Mouse (Mus musculus) layer of hippocampus, adult 18-20 months (tissue): ENCODE measurements around the gene 4933411K16Rik. TPM values are rescaled to one million over a fixed set of nuclear protein-coding genes. Genes with fewer than 3 reads are reported as not detected.

Experiments used
- DNase-seq, 2 experiments: peaks; one replicate each; pipeline ENCODE4 v3.0.0; 2022; ENCODE audit warnings: low spot score in 2 of 2
- total RNA-seq, 2 experiments: library from RNA; stranded (reverse); gene quantifications; 2 replicates each; pipeline ENCODE4 v1.2.3; 2021

4933411K16Rik gene
- total RNA-seq, 2 experiments from 2014 or later = 1.6 to 2.1 TPM

DNA sequence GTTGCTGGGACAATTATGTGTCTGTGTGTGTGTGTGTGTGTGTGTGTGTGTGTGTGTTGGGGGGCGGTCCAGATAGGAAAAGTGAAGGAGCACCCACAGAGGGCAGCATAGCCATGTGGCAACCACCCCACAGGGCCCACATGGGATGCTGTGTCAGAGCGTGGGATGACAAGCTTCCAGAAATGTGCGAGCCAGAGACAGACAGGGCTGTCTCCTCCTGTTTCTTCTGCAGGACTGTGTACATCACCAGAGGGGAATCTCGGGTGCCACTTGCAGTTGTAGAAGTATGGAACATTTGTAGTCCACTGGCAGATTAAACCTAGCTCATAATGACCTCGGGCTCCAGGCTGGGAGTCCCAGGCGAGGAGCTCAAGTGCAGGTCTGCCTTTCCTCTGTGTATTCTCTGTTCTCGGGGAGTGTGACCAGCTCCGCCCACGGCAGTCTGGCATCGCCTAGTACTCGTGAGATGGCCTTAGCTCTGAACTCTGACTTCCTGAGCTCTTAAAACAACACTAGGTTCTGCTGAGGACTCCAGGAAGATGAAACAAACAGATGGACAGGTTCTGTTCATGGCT lies 17.1 kb upstream of the 4933411K16Rik start:
- DNase-seq = peak in 1 of 2 experiments; percentile 46

DNA sequence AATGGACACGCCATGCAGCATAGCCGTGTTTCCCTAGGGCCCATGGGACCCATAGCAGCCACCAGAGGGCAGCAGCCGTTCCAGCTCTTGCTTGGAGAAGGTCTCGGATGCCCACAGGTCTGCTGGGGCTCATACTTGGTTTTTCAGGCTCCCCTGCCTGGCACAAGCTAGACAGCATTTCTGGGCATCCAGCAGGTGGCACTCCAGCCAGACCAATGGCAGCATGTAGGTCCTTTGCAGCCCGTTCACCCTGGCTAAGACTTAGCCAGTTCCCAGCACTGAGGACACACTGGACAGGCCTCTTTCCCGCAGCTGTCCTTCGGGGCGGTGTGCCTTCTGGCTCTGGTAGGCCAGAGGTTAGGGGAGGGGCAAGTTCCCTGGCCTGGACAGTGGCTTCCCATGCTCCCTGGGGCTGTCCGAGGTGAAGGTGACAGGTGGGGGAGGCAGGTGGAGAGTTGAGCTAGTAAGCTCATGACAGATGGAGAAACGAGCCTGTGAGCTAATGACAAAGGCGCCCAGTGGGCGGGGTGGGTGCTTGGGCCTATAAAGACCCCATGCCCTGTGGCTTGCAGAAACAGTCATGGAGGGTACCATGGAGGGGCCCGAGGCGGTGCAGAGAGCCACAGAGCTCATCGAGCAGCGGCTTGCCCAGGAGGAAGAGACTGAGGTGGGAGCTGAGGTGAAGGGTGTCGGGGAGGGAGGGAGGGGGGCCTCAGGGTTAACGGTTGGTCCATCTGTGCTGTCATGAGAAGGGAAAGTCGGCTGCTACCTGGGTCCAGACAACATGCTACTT lies 16.4 kb upstream of the 4933411K16Rik start, which contains the start of gene Ankrd2:
TSS of gene Ankrd2 (plus strand) at position 545 of the 793 bp plus-strand sequence.
- DNase-seq = peak; percentile 64 to 86

DNA sequence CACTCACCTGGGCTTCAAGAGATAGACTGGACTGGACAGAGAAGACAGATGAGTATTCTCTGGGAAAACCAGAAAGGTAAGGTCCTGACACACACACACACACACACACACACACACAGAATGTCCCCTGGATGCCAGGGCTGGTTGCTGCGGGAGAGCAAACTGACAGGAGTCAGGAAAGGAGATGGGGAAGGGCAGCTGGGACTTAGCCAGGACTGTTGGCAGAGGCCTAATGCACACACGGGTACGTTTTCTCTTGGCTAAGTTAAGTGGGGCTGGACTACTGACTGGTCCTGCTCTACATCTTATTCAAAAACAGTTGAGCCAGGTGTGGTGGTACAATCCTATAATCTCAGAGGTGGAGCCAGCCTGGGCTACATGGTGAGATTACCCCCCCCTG lies 15.7 kb upstream of the 4933411K16Rik start:
- no peak for DNase-seq

DNA sequence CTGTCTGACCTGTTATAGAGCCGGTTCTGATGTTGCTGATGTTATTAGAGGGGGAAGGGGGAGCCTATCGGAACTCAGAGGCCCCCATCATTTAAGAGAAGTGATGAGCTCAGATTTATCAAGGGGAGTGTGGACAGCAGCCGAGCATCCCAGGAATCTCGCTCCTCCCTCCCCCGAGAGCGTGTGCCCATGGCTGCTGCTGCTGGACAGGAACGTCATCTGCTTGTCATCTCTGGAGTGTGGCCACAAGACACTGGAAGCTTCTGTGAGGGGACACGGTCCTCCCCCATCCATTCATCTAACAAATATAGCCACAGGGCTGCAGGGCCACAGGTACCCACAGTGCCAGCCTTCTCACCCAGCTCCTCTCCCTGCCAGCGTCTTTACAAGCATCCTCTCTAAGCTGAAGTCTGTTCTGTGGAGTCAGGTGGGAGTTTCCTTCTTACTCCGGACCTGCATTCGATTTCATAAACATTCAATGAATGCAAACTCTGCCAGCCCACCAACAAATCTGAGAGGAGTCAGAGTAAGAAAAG lies 14.8 kb upstream of the 4933411K16Rik start:
- no peak for DNase-seq

DNA sequence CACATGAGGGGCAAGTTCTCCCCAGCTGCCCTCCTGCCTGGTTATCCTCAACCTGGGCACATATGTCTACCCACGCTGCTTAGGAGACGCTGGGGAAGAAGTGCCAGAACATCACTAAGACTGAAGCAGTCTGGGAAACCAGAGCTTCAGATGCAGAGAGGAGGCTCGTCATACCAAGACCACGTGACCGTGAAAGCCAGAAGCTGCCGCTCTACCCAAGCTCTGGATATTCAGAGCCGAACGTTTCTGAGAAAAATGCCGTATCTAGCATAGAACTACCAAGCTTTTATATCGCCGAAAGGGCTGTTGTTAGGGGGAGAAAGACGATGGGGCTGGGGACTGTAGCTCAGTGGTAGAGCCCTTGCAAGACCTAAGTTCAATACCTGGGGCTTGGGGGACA lies 13.7 kb upstream of the 4933411K16Rik start:
- no peak for DNase-seq

DNA sequence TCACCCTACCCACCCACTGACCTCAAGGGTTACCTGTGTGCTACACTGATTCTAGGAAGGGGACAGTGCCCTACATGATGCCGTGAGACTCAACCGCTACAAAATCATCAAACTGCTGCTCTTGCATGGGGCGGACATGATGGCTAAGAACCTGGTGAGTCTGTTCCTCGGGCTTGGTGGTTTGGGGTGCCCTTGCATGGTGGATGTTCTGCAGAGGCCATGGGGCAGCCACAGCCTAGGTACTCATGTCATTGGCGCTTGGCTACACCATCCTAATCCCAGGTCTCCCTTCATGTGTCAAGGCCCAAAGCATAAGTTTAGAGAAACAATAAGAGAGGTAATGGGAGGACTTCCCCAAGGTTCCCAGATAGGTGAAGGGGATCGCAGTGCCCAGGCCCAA lies 8.1 kb upstream of the 4933411K16Rik start:
- no peak for DNase-seq

DNA sequence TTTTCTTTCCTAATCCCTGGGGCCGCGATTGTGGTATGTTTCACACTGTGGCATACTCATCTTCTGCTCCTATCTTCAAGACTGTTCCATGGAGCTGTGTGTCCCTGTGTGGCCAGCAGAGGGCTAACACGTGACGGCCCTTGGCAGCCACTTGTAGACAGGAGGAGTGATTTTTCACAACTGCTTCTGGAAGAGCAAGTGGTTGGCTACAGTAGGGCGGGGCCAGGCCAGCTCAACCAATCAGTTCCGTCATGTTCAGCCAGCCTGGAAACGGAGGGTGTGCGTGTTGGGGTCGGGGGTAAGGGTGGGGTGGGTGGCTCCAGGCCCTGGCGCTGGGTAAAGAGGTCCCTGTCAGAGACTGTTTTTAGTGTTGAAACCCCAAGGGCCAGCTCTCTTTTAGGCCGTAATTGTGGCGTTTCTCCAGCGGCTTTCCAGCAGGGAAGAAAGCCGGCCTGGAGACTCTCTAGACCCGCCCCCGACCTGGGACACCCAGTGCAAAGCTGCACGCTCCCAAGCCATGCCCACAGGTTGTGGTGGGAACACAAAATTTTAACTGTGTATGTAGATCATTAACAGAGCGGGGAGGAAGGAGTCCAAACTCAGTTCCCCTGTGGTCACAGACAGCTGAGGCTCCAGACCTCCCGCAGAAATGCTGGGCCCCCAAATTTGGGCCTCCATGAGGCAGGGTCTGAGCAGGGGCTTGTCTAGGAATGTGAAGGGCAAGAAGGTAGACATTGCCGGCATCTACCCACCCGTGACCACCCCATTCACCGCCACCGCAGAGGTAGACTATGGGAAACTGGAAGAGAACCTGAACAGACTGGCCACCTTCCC lies 6.6 kb upstream of the 4933411K16Rik start, which contains the start of gene Hoga1:
TSS of gene Hoga1 (plus strand) at position 342 of the 834 bp plus-strand sequence.
- DNase-seq = peak; percentile 25 to 65

DNA sequence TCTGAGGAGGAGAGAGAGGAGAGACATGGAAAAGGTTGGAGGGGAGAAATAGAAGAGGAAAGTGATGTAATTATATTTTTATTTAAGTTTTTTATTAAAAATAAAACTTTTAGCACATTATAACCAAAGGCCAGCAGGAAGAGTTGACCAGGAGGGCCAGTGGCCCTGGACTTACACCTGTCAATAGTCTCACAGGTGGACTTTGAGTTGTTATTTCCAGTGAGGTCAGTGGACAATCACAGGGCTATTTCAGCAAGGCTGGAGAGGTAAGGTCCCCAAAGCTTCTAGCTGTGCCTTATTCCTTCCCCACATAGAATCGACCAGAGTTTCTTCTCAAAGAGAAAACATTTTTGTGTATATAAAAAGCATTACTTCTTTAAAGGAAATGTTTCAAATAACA lies 1.8 kb upstream of the 4933411K16Rik start:
- no peak for DNase-seq

DNA sequence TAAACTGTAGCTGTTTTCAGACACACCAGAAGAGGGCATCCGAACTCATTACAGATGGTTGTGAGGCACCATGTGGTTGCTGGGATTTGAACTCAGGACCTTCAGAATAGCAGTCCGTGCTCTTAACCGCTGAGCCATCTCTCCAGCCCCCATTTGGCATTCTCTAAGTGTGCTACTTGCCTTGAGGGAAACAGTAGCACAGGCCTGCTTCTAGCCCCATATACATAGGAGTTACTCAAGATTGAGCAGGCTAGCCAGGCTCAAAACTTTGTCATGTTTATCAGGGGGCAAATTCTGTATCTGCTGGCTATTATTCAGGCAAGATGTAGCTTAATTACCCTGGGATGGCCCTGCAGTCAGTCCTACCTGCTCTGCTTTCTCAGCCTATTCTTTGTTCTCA lies 697 bp upstream of the 4933411K16Rik start:
- DNase-seq = no peak

DNA sequence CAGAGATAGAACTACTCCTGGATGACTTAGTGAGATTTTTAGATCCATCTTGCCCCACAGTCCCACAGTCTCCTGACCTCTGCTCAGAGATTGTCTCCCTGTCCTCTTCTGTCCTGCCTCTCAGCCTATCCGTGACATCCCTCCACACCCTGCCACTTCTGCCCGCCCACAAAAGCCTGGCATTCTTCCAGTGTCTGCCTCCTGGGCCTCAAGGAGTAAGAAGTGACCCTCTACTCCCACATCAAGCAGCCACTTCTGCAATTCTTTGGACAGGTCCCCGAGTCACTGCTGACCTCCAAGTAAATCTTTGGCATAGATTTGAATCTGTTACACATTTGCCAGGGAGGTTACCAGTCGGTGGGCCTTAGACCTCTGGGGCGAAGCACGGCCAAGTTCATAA lies 2.2 kb downstream of the 4933411K16Rik start:
- DNase-seq = no peak

DNA sequence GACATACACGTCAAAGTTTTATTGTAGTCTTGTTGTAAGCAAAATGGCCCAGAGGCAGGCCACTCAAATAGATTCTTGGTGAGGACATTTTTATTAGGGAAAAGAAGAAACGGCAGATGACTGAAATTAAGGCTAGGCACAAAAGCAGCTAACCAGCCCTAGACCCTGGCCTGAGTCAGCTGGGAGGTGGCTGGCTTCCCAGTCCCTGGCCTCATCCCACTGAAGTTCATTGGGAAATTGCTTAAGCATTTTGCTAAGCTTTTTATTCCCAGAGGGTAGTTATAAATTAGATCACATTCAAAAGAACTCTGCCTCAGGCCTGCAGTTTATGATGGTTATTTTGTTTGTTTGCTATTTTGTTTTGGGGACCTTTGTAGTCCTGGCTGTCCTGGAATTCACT lies 3.8 kb downstream of the 4933411K16Rik start:
- no peak for DNase-seq

DNA sequence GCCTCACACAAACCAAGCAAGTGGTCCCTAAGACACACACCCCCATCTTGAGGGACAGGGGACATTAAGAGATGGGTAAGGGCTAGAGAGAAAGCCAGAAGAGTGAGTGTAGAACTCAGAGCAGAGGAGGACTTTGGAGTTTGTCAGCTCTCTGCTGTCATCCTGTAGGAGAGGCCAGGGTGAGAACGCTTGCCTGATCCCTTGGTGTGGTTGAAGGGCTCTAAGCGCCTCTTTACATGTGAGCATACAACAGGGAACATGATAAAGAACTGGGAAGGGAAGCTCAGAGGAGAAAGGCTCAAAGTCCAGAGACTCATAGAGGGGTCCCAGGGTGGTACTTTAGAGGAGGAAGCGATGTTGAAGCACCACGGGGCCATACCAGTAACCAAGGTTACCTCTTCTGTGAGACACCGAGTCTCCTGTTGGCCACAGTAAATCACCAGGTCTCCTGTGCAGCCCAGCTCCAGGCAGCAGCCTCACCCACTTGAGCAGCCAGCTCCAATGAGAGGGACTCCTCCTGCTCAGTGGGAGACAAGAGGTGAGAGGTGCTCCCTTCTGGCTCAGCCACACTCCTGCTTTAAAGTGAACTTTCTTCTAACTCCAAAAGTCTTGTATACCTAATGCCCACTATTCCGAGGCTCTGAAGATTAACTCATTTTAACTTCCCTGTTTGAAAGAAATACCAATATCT lies 4.8 kb downstream of the 4933411K16Rik start:
- DNase-seq = no peak

DNA sequence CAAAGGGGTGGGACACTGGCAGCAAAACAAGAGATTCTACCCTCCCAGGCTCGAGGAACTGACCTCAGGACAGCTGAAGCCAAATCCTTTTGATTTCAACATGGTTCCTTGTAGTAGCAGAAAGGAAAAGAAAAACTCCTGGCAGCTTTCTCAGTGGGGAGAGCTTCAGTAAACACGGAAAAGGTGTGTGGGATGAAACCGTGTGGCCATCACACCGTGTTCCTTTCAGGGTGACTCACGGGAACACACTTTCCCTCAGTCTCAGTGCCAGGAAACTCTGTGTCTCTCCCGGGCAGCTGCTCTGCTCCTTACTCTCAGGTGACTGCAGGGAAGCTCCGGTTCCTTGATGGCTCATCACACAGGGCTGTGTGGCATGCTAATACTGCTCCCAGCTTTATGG lies 6.4 kb downstream of the 4933411K16Rik start:
- no peak for DNase-seq

DNA sequence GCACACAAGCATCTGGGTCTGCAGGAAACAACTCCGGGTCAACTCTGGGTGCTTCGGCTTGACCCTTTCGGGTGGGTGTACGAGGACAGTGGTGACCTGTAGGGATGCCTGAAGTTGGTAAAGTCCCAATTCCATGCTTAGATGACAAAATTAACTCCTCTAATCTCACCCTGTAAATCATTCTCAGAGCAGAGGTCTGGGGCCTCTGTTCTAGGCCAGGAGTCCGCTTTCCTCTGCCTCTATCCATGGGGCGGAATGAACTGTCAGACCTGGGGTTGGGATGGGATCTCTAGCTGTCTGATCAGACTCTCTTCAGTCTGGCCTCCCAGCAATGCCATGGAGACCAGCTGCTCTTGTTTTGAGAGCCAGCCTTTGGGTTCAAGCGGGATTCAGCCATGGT lies 9.4 kb downstream of the 4933411K16Rik start:
- no peak for DNase-seq

DNA sequence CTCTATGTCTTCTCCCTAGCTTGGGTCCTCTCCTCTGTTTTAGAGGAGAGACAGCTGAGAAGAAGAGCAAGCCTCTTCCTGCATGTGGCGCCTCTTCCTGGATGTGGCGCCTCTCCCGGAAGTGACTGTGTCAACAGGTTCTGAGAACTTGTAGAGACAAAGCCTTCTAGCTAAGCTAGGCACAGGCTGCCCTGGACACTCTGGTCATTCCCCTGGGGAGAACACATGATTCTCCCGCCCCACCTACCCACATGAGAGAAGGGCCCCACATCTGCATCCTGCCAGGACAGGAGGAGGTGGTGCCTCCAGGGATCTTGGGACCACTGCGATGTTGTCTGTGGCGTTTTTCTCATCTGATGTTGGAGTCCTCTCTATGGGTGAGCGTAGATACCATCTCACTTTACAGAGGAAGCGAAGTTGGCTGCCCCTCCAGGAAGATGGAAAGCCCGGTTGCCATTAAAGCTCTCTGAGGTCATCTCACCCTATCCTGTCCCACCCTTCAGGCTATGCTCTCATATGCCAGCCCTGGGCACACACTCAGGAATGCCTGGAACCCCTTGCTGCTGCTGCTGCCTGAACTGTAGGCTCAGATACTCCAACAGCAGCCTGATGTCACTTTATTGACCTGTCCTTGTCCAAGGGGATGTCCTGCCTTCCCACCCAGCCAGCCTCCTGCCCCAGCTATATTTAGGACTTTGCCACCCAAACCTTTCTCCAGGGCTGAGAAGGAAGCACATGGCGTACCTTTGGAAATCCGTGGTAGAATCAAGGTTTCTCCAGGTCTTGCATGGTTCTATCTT lies 16.6 kb downstream of the 4933411K16Rik start:
- DNase-seq = no peak

DNA sequence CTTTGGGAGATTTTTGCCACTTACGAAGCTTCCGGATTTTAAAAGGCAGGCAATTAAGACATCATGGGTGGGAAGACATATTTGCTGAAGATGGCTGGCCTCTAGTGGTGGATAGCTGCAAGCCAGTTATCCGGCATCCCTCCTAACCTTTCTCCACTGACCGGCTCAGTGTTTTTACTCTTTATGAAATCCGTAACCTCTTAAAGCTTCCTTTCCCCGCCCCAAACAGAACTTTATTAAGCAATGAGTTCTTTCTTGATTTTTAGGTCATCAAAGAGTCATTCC lies 17.1 kb downstream of the 4933411K16Rik start:
- DNase-seq = peak in 1 of 2 experiments; percentile 45

DNA sequence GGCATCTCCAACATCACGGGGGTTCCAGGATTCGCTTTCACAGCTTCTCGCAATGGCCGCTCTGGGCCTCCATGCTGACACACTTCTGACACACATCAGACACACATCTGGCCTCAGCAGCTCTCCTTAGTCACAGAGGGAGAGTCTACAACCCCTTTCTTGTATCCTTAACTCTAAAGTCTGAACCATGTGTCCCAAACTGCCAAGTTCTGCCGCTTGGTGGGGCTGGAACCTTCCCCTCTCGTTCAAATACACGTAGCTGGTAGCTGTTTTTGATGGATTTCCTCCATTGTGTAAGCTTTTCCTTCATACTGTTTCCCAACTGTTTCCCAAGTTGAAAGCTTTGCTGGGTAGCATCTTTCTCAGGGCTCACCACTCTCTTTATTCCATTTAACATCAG lies 19.2 kb downstream of the 4933411K16Rik start:
- DNase-seq = peak in 1 of 2 experiments; percentile 22

DNA sequence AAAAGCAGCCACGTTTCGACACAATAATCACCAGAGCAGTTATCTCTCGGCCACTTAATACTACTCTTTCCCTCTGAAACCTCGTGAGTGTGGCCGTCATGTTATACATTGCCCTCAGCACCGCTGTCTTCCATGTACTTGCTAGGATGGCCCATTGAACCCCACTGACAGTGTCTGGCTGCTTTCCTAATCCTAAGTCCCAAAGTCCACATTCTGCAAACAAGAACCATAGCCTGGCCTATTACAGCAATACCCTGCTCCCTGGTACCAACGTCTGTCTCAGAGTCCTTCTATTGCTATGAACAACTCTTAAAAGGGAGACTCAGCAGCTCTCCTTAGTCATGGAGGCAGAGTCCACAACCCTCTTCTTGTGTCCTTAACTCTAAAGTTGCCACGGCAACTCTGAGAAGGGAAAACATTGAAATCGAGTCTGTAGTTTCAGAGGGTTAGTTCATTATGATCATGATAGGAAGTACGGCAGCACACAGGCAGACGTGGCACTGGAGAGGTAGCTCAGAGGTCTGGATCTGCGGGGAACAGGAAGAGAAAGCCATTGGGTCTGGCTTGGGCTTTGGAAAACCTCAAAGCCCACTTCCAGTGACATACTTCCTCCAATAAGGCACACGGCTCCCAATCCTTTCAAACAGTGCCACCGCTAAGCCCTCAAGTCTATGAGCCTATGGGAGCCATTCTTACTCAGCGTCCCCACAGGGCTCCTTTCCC lies 20.0 kb downstream of the 4933411K16Rik start:
- no peak for DNase-seq

DNA sequence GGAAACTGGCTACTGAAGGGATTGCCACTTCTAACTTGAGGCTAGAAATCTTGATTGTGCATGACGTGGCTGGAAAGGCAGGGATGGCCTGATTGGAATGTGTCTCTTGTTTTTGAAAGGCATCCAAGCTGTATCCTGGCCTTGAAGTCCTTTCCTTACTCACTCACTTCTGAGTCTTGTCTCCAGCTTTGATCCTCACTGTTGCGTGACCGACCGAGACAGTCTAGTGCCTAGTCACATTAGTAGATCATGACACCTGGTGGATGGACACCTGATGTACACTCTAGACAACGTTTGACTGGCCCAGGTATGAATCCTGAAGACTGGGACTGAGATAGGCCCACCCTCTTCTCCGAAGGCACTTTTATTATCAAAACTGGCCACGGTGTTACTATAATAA lies 20.8 kb downstream of the 4933411K16Rik start:
- no peak for DNase-seq

DNA sequence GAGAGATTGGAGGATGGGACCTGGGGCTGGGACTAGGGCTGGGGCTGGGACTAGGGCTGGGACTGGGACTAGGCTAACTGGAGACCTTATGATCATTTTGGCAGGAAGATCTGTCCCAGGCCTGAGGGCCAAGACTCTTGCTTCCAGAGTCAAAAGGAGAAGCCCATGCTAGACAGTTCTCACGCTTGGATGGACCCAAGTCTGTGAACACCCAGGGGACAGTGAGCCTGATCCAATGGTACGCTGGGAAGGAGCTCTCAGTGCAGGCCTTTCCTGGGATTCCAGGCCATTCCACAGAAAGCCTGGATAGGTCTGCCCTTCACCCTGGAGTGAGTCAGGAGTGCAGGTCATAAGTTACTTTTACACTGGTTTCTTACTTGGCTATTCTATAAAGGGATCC lies 23.0 kb downstream of the 4933411K16Rik start:
- no peak for DNase-seq
